Mouse (Mus musculus) embryonic fibroblast, embryonic 13.5 days (primary cell): Measurements from ENCODE around the gene Degs1. TPM values are rescaled to one million over a fixed set of nuclear protein-coding genes. Genes with fewer than 3 reads are reported as not detected.

Experiments used
- H3K27ac ChIP-seq: 2 replicates; pipeline ENCODE4 v1.5.1; 2012; ENCODE audit warnings: low read length, control low read depth, inconsistent platforms; ENCODE audit not compliant: insufficient read depth
- H3K4me1 ChIP-seq: 2 replicates; pipeline ENCODE4 v1.6.1; 2011; ENCODE audit warnings: low read length; ENCODE audit not compliant: control insufficient read depth, insufficient read depth
- H3K4me3 ChIP-seq: 2 replicates; pipeline ENCODE4 v1.5.1; 2011; ENCODE audit warnings: mild to moderate bottlenecking, control low read depth, low read length; ENCODE audit not compliant: insufficient read depth
- CTCF ChIP-seq: IDR thresholded peaks from 2 replicates; pipeline ENCODE4 v1.5.1; 2011; ENCODE audit warnings: mild to moderate bottlenecking, control low read depth, low read length, moderate library complexity, borderline replicate concordance; ENCODE audit not compliant: insufficient read depth
- POLR2A ChIP-seq: IDR thresholded peaks from 2 replicates; pipeline ENCODE4 v1.6.1; 2011; ENCODE audit warnings: low read depth, mild to moderate bottlenecking, control low read depth, low read length, moderate library complexity
- polyA plus RNA-seq: library from polyadenylated mRNA; stranded (reverse); fragments of >200 nt; gene quantifications from 2 replicates; pipeline ENCODE4 v1.2.4, GENCODE M21; 2011; ENCODE audit warnings: low read depth; ENCODE audit not compliant: missing spikeins, insufficient read length

Degs1 gene
- polyA plus RNA-seq, 1 experiment, result 210 TPM

- Histone ChIP-seq H3K4me3 (no peak overlapping the region), H3K27ac (no peak overlapping the region), H3K4me1 (no peaks in the 10 kb centered on the region; the same call in 1 of the 2 replicates)
- TF ChIP-seq CTCF, result no peak
- no peak for TF ChIP-seq POLR2A
Measured at GRCm38 (mm10) chr1:182235174-182235573, 47.4 kb downstream of the Degs1 start.

GRCm38 (mm10) chr1:182229381-182229780 is 53.2 kb downstream of the Degs1 start:
- Histone ChIP-seq H3K27ac (no peak overlapping the region), H3K4me3 (no peak overlapping the region), H3K4me1 (no peaks in the 10 kb centered on the region)
- TF ChIP-seq POLR2A, result no peak
- TF ChIP-seq CTCF, result no peak

- H3K27ac ChIP-seq, result no peak overlapping the region
- no peak overlapping the region for H3K4me3 ChIP-seq
- TF ChIP-seq POLR2A, result no peak
- TF ChIP-seq CTCF, result no peak
- H3K4me1 ChIP-seq, result no peaks in the 10 kb centered on the region
Measured at GRCm38 (mm10) chr1:182227141-182227963, 55.3 kb downstream of the Degs1 start.

GRCm38 (mm10) chr1:182226261-182226660 is 56.3 kb downstream of the Degs1 start:
- Histone ChIP-seq H3K27ac (no peak overlapping the region), H3K4me3 (no peak overlapping the region), H3K4me1 (no peaks in the 10 kb centered on the region)
- TF ChIP-seq POLR2A (no peak), CTCF (no peak)

Other genes starting within 250 kb of the Degs1 start
- 86.9 and 91.6 TPM in 2 replicates for gene Srp9, start 158.1 kb downstream of the Degs1 start, polyA plus RNA-seq
- gene Vmn1r1, start 118.3 kb downstream of the Degs1 start, polyA plus RNA-seq, result not detected in 2 replicates
- gene Fbxo28, start 58.8 kb upstream of the Degs1 start, polyA plus RNA-seq, result 25.7 and 34.1 TPM in 2 replicates
- 16.7 and 17.4 TPM in 2 replicates for gene Trp53bp2, start 126.4 kb upstream of the Degs1 start, polyA plus RNA-seq
- gene Capn2, start 234.8 kb upstream of the Degs1 start, polyA plus RNA-seq, result 244 and 338 TPM in 2 replicates